Mouse (Mus musculus) C2C12 (cell line): Measurements from ENCODE around the gene Arid5b. TPM values are rescaled to one million over a fixed set of nuclear protein-coding genes. Genes with fewer than 3 reads are reported as not detected.

Experiments
- H3K27me3 ChIP-seq: one replicate; pipeline ENCODE4 v1.6.1; 2011; ENCODE audit not compliant: control insufficient read depth, insufficient read depth, insufficient read length
- H3K36me3 ChIP-seq: one replicate; pipeline ENCODE4 v1.6.1; 2011; ENCODE audit not compliant: control insufficient read depth, insufficient read depth
- H3K4me3 ChIP-seq: one replicate; pipeline ENCODE4 v1.5.1; 2011; ENCODE audit warnings: mild to moderate bottlenecking, control low read depth; ENCODE audit not compliant: poor library complexity, insufficient read depth, severe bottlenecking
- H3K79me2 ChIP-seq: one replicate; pipeline ENCODE4 v1.6.1; 2011; ENCODE audit not compliant: control insufficient read depth, insufficient read depth
- H3K79me3 ChIP-seq: one replicate; pipeline ENCODE4 v1.6.1; 2011; ENCODE audit warnings: low read depth, control low read depth
- H3ac ChIP-seq: one replicate; pipeline ENCODE3; 2011; ENCODE audit warnings: low read depth; ENCODE audit not compliant: control insufficient read depth, insufficient read length
- CEBPB ChIP-seq: IDR thresholded peaks from one replicate; pipeline ENCODE4 v1.6.1; 2011; ENCODE audit warnings: low read depth, mild to moderate bottlenecking, control low read depth, moderate library complexity
- CTCF ChIP-seq: IDR thresholded peaks from one replicate; pipeline ENCODE4 v1.5.1; 2011; ENCODE audit not compliant: control insufficient read depth, insufficient read depth, insufficient read length
- FOSL1 ChIP-seq: IDR thresholded peaks from one replicate; pipeline ENCODE4 v1.8.0; 2011; ENCODE audit warnings: mild to moderate bottlenecking, low read length; ENCODE audit not compliant: poor library complexity, insufficient read depth, severe bottlenecking
- MAX ChIP-seq: IDR thresholded peaks from one replicate; pipeline ENCODE4 v1.6.1; 2011; ENCODE audit warnings: mild to moderate bottlenecking, control low read depth
- MYOD1 ChIP-seq: IDR thresholded peaks from one replicate; pipeline ENCODE4 v1.6.1; 2011; ENCODE audit warnings: low read depth; ENCODE audit not compliant: control insufficient read depth, insufficient read length
- MYOG ChIP-seq: IDR thresholded peaks from one replicate; pipeline ENCODE4 v1.6.1; 2011; ENCODE audit not compliant: control insufficient read depth, insufficient read length; ENCODE audit errors: extremely low read depth
- USF1 ChIP-seq: IDR thresholded peaks from one replicate; pipeline ENCODE4 v1.6.1; 2011; ENCODE audit warnings: low read depth, mild to moderate bottlenecking, control low read depth, moderate library complexity
- polyA plus RNA-seq: library from polyadenylated mRNA; unstranded; fragments of >200 nt; fragmentation: generic; extraction: Trizol; gene quantifications from one replicate; pipeline ENCODE4 v1.2.1, GENCODE M21; 2012; ENCODE audit warnings: missing spikeins

Arid5b gene
- polyA plus RNA-seq, 1 experiment = 6.0 TPM

DNA sequence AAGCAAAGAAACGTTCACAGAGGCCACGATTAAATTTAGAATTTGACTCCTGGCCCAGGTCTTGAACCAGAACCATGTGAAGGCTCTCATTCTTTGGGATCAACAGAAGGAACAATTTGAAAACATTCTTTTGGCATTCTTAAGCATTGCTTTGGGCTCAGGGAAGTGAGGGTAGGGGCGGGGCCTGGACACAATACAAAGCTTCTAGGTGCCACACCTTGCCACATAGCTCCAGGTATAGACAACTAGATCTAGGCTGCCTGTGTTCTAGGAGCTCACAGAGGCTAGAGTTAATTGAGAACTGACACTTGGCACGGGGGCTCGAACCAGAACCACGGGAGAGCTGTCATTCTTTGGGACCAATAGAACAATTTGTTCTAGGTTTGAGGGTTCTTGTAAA lies 130.0 kb downstream of the Arid5b start:
- TF ChIP-seq FOSL1 = no peak
- TF ChIP-seq CEBPB = no peak
- no peak for TF ChIP-seq MAX
- TF ChIP-seq MYOD1 = no peak
- no peak for TF ChIP-seq MYOG
- TF ChIP-seq CTCF = no peak
- no peak for TF ChIP-seq USF1
- Histone ChIP-seq H3K79me3 (peaks cover 5% of the 10 kb centered on the region), H3K4me3 (no peak overlapping the region), H3K36me3 (peaks cover 11% of the 10 kb centered on the region), H3K27me3 (no peaks in the 10 kb centered on the region), H3ac (no peak overlapping the region), H3K79me2 (peaks cover 13% of the 10 kb centered on the region)

DNA sequence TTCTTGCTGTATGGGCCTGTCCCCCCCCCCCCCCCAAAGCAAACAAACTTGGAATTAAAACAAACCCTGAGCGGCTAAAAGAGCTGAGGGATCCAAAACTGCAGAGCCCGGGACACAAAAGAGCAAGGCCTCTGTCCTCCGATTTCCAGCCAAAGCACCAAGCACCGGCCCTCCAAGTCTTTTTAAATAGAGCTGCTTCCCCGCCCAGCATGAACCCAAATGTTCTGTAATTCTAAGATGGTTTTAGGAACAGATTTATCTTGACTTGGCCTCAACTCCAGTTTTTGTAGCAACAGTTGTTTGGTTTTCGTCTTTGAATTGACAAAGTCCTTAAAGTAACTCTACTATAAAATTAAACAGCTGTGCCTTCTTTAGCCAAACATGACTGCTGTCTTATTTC lies 130.8 kb downstream of the Arid5b start:
- Histone ChIP-seq H3K79me3 (peaks cover 5% of the 10 kb centered on the region), H3K27me3 (no peaks in the 10 kb centered on the region), H3K36me3 (peaks cover 5% of the 10 kb centered on the region), H3ac (no peak overlapping the region), H3K4me3 (no peak overlapping the region), H3K79me2 (peaks cover 18% of the 10 kb centered on the region)
- TF ChIP-seq CTCF (no peak), USF1 (no peak), MAX (no peak), MYOG (no peak), MYOD1 (no peak)

DNA sequence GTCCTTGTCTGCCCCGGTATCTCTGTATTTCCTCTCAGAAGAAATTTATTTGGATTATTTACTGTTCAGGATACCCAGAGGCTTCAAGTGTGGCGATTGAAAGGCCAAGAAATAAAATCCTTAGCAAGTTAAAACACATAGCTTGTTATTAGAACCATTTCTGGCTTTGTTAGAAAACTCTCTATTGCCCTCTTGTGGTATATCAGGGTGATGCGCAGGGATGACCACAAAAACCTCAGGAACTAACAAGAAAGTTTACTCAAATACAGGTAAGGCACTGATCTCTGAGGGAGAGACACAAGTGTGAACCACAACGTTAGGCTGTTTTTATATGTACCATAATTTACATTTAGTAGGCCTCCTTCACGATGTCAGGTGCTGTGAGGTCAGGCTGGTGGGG lies 131.7 kb downstream of the Arid5b start:
- H3K4me3 ChIP-seq = no peak overlapping the region
- peaks cover 5% of the 10 kb centered on the region for H3K79me3 ChIP-seq
- no peaks in the 10 kb centered on the region for H3K27me3 ChIP-seq
- H3ac ChIP-seq = no peak overlapping the region
- TF ChIP-seq MYOG (no peak), FOSL1 (no peak), MAX (no peak), MYOD1 (no peak), CTCF (no peak), USF1 (no peak), CEBPB (no peak)
- peaks cover 3% of the 10 kb centered on the region for H3K36me3 ChIP-seq
- H3K79me2 ChIP-seq = peaks cover 24% of the 10 kb centered on the region

DNA sequence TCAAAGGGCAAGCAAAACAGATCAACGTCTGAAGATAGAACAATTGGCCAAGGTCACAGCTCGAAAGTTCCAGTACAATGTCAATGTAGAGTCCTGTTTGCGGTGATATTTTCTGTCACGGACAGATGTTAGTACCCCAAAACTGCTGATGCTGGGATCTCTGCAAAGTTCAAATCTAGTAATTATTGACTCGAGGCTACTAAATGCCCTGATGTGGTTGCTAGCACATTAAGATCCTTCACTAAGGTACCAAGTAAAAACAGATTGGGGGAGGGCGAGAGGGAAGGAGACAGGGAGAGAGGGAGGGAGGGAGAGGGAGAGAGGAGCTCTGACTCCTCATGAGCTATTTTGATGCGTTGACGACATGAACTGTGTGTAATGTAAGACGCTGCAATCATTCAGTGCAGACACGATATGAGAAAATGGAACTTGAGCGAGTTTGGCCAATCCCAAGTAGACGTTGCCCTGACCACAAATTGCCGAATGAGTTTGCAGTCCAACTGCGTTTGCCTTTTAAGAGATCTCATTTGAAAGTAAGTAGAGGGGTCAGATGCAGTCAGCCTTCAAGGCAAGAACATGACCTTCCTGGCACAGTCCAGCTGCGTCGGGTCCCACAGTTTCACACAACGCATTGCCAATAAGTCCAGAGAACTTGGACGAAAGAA lies 133.1 kb downstream of the Arid5b start:
- peaks cover 5% of the 10 kb centered on the region for H3K79me3 ChIP-seq
- H3K27me3 ChIP-seq = no peaks in the 10 kb centered on the region
- H3K4me3 ChIP-seq = no peak overlapping the region
- TF ChIP-seq MYOD1 (no peak), MYOG (no peak), CTCF (no peak), USF1 (no peak), CEBPB (no peak), MAX (no peak), FOSL1 (no peak)
- no peak overlapping the region for H3ac ChIP-seq
- H3K79me2 ChIP-seq = peaks cover 24% of the 10 kb centered on the region
- H3K36me3 ChIP-seq = peaks cover 3% of the 10 kb centered on the region

DNA sequence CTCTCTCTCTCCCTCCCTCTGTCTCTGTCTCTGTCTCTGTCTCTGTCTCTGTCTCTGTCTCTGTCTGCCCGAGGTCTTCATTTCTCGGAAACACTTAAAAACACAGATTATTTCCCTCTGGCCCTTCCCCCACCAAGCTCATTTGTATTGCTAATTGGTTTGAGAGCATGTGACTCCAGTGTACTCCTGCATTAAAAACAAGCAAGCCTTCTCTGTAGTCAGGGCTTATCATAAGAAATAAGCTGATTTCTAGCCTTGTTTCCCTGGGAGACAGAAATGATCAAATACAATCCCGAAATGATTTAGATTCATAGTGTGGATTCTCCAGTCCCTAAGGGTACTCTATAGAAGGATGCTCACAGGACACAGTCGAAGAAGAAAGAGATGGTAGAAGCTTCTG lies 136.0 kb downstream of the Arid5b start:
- Histone ChIP-seq H3ac (no peak overlapping the region), H3K27me3 (no peaks in the 10 kb centered on the region), H3K79me2 (peaks cover 24% of the 10 kb centered on the region), H3K79me3 (peaks cover 8% of the 10 kb centered on the region), H3K4me3 (no peak overlapping the region), H3K36me3 (peaks cover 3% of the 10 kb centered on the region)
- TF ChIP-seq USF1 (no peak), FOSL1 (no peak), MAX (no peak), CTCF (no peak), CEBPB (no peak), MYOG (no peak), MYOD1 (no peak)

DNA sequence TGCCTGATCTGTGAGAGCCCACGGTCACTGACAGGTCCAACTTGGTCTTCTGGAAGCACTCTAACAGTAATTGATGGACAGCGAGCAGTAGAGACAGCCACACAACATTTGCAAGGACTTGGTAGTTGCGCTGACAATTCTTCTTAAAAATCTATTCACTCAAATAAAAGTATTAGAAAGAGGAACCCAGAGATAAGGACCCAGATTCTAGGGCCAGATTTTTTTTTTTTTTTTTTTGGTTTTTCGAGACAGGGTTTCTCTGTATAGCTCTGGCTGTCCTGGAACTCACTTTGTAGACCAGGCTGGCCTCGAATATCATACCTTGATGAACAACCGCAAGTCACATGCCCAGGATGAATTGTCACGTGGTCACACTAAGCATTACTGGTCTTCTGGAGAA lies 137.0 kb downstream of the Arid5b start:
- Histone ChIP-seq H3K27me3 (no peaks in the 10 kb centered on the region), H3K4me3 (no peak overlapping the region), H3K36me3 (peaks cover 3% of the 10 kb centered on the region), H3ac (no peak overlapping the region), H3K79me3 (peaks cover 8% of the 10 kb centered on the region), H3K79me2 (peaks cover 24% of the 10 kb centered on the region)
- TF ChIP-seq MAX (no peak), FOSL1 (no peak), USF1 (no peak), MYOD1 (no peak), MYOG (no peak), CEBPB (no peak), CTCF (no peak)
